Mouse (Mus musculus) ES-Bruce4 (cell line): ENCODE results near the gene Mtor. TPM values are rescaled to one million over a fixed set of nuclear protein-coding genes. Genes with fewer than 3 reads are reported as not detected.

Source experiments
- H3K27ac ChIP-seq: 2 replicates; pipeline ENCODE4 v1.5.1; 2012; ENCODE audit warnings: low read length, inconsistent platforms; ENCODE audit not compliant: insufficient read depth
- H3K27me3 ChIP-seq: 2 replicates; pipeline ENCODE4 v1.6.1; 2012; ENCODE audit warnings: mild to moderate bottlenecking, low read length, inconsistent platforms; ENCODE audit not compliant: control insufficient read depth, poor library complexity, insufficient read depth, severe bottlenecking
- H3K36me3 ChIP-seq: 2 replicates; pipeline ENCODE4 v1.6.1; 2012; ENCODE audit warnings: inconsistent platforms, mild to moderate bottlenecking, low read length, moderate library complexity; ENCODE audit not compliant: control insufficient read depth, poor library complexity, insufficient read depth, severe bottlenecking
- H3K4me1 ChIP-seq: one replicate; pipeline ENCODE4 v1.8.1; 2011; ENCODE audit warnings: low read length; ENCODE audit not compliant: control insufficient read depth, insufficient read depth
- H3K4me3 ChIP-seq: 2 replicates; pipeline ENCODE4 v1.5.1; 2011; ENCODE audit warnings: low read depth, mild to moderate bottlenecking, low read length
- H3K9ac ChIP-seq: 2 replicates; pipeline ENCODE4 v1.6.1; 2012; ENCODE audit warnings: low read depth, mild to moderate bottlenecking, inconsistent platforms; ENCODE audit not compliant: poor library complexity, severe bottlenecking
- H3K9me3 ChIP-seq: replicated peaks from 2 replicates; pipeline ENCODE4 v1.6.1; 2012; ENCODE audit warnings: mild to moderate bottlenecking, low read length, inconsistent platforms; ENCODE audit not compliant: control insufficient read depth, poor library complexity, insufficient read depth, severe bottlenecking
- CTCF ChIP-seq: IDR thresholded peaks from one replicate; pipeline ENCODE4 v1.8.1; 2011; ENCODE audit warnings: low read depth, low read length
- EP300 ChIP-seq: IDR thresholded peaks from 2 replicates; pipeline ENCODE4 v1.6.1; 2011; ENCODE audit warnings: low read depth, low read length; ENCODE audit not compliant: insufficient read depth
- POLR2A ChIP-seq: IDR thresholded peaks from one replicate; pipeline ENCODE4 v1.8.1; 2011; ENCODE audit warnings: low read length; ENCODE audit not compliant: insufficient read depth
- polyA plus RNA-seq: library from polyadenylated mRNA; stranded (reverse); fragments of >200 nt; gene quantifications from 2 replicates; pipeline ENCODE4 v1.2.4, GENCODE M21; 2011; ENCODE audit warnings: low read depth; ENCODE audit not compliant: missing spikeins, insufficient read depth, insufficient read length

The Mtor gene
- polyA plus RNA-seq, 1 experiment: 26.0 TPM

DNA sequence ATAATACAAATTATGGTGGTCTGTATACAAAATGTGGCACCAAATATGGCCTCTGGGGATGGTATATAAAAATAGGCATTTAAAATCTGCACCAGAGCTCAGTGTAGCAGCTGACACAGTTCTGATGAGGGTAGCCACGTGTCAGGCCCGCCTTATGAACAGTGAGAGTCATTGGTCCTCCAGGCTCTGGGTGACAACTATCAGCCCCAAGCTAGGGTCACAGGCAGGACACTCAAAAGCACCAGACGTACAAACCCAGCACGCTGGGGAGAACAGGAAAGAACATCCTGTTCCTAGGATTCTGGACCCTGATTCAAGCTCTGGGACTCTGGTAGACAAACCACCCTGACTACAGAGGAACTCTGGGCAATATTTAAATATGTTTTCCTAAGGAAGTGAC, 13.9 kb upstream of the Mtor start:
- Histone ChIP-seq H3K4me1 (no peaks in the 10 kb centered on the region), H3K27ac (no peak overlapping the region), H3K9me3 (no peaks in the 10 kb centered on the region), H3K9ac (no peak overlapping the region), H3K27me3 (no peaks in the 10 kb centered on the region), H3K4me3 (no peak overlapping the region), H3K36me3 (no peaks in the 10 kb centered on the region)
- TF ChIP-seq EP300 (no peak), POLR2A (no peak), CTCF (no peak)

DNA sequence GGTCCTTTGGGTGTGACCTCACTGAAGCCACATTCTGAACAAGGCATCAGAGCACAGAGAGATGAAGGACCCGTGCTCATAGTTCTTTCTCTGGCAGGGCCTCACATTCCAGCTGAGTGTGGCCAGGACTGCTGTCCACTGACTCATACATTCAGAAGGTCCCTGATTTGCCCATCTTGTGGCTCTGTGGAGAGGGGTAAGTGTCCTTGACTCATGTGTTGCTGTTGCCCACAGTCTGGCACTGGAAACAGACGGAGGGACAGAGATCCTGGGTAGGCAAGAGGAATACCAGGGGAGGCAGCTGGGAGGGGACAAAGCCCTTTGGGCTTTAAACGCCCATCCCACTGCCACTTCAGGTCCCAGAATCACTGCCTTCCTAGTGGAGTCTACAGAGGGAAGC, 13.3 kb upstream of the Mtor start:
- Histone ChIP-seq H3K27me3 (no peaks in the 10 kb centered on the region), H3K4me3 (no peak overlapping the region), H3K4me1 (no peaks in the 10 kb centered on the region), H3K9me3 (no peaks in the 10 kb centered on the region), H3K9ac (no peak overlapping the region), H3K27ac (no peak overlapping the region), H3K36me3 (no peaks in the 10 kb centered on the region)
- no peak for TF ChIP-seq EP300
- TF ChIP-seq POLR2A: no peak
- no peak for TF ChIP-seq CTCF

DNA sequence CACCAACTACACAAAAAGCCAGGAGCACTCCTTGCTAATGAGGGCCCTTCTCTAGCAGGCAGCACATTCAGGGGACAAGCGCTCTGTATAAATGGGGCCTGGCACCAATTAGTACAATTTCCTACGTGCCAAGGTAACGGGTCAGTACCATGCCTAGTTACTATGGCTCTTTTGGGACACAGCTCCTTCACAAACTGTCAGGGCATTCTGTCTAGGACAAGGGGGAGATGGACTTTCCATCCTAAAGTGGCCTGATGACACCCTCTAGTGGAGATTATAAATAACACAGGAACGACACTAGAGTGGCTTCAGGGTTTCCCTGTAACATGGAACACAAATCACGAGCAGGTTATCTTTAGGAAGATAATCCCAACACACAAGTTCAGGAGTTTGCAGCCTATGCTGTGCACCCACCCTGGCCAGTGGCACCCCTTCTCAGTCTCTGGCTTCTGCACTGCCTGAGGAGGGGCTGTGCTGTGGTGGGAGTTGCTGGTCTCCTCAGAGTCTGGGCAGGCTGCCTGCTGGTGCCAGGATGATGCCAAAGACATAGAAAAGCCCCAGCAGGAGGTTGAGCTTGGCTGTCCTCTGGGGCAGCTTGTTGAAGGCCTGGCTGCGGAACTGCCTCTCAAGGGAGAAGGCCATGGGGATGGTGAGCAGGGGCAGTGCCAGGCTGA, 12.6 kb upstream of the Mtor start:
- Histone ChIP-seq H3K4me1 (no peaks in the 10 kb centered on the region), H3K36me3 (no peaks in the 10 kb centered on the region), H3K27me3 (no peaks in the 10 kb centered on the region), H3K27ac (no peak overlapping the region), H3K9me3 (no peaks in the 10 kb centered on the region), H3K9ac (no peak overlapping the region), H3K4me3 (no peak overlapping the region)
- TF ChIP-seq POLR2A (no peak), EP300 (no peak)

DNA sequence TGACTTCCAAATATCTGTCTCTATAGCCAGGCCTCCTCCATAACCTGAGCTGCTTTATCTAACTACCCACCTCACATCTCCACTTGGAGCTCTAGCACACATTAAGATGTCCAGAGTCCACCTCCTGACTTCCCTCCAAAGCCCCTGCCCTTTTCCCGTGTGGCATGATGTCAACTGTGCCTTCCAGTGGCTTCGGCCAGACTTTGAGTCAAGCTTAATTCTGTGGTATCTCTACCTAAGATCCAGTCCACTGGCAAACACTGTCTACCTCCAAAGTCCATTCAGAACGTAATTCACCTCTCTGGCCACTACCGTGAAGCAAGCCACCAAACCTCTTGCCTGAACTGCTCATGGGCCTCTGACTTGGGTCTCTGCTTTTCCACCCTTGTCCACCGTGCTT, 6.5 kb upstream of the Mtor start:
- no peak for TF ChIP-seq CTCF
- no peak for TF ChIP-seq EP300
- no peak for TF ChIP-seq POLR2A
- Histone ChIP-seq H3K27ac (no peak overlapping the region), H3K36me3 (no peaks in the 10 kb centered on the region), H3K9me3 (no peaks in the 10 kb centered on the region), H3K4me3 (no peak overlapping the region), H3K9ac (no peak overlapping the region), H3K4me1 (no peaks in the 10 kb centered on the region), H3K27me3 (no peaks in the 10 kb centered on the region)

DNA sequence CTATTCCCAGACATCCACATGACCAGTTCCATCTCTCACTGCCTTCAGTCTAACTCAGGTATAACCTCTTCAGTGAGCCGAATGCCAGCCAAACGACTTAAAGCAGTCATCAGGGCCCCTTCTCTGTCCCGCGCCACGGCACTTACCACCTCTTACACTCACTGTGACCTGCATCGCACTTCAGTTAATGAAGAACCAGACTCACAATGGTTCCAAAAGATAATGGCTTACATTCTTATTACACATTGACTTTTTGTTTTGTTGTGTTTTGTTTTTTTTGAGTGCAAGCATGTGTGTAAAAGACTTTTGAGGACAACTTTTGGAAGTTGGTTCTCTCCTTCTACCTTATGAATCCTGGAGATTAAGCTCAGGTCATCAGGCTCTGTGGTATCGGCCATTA, 5.8 kb upstream of the Mtor start:
- H3K36me3 ChIP-seq: no peaks in the 10 kb centered on the region
- no peaks in the 10 kb centered on the region for H3K9me3 ChIP-seq
- no peak overlapping the region for H3K4me3 ChIP-seq
- H3K9ac ChIP-seq: no peak overlapping the region
- no peaks in the 10 kb centered on the region for H3K27me3 ChIP-seq
- H3K27ac ChIP-seq: no peak overlapping the region
- no peaks in the 10 kb centered on the region for H3K4me1 ChIP-seq
- TF ChIP-seq CTCF (no peak), POLR2A (no peak), EP300 (no peak)

DNA sequence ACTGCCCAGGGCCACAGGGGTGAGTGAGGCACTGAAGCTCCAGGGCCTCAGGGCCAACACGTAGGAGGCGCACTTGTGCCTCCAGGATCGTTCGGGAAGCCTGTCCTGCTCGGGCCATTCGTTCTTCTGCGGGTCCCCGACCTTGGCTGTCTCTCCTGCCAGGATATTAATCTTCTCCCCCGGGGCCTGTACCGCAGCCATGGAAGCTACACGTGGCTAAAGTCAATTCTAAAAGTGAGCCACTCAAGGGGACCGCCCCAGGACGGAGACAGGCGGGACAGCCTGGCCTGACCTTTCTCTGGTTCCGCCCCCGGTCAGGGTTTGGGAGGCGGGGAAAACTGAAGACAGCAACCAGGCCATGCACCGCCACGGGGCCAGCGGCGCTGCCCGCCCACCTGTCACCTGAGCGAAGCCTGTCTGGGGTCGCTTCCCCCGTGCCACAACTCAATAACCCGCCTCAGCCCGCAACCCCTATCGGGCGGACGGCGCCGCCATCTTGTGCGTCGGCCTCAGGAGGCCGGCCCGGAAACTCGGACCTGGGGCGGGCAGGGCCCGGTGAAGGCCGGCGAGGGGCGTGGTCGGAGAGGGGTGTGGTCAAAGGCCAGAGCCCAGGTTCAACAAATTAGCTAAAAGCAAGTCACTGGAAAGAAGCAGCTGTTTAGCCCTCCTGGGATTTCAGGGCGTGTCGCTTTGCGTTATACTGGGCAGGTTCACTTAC, 4.0 kb upstream of the Mtor start, which contains the start of gene Ubiad1:
Ubiad1 (minus strand) TSS at position 522 of the 718 bp plus-strand sequence.
- Histone ChIP-seq H3K9me3 (no peaks in the 10 kb centered on the region), H3K4me1 (peaks cover 1% of the 10 kb centered on the region), H3K27me3 (no peaks in the 10 kb centered on the region), H3K27ac (0 out of 2 replicates have a peak within 1 kb of the TSS, but pooled peaks have one; percentile 13), H3K36me3 (no peaks in the 10 kb centered on the region), H3K4me3 (peak within 1 kb of the TSS; percentile 85), H3K9ac (peak within 1 kb of the TSS; percentile 74)
- TF ChIP-seq CTCF (no peak), POLR2A (peak; percentile 31), EP300 (no peak)
